ENCODE assay signal across 9 mouse cellular contexts in the genomic region with DNA sequence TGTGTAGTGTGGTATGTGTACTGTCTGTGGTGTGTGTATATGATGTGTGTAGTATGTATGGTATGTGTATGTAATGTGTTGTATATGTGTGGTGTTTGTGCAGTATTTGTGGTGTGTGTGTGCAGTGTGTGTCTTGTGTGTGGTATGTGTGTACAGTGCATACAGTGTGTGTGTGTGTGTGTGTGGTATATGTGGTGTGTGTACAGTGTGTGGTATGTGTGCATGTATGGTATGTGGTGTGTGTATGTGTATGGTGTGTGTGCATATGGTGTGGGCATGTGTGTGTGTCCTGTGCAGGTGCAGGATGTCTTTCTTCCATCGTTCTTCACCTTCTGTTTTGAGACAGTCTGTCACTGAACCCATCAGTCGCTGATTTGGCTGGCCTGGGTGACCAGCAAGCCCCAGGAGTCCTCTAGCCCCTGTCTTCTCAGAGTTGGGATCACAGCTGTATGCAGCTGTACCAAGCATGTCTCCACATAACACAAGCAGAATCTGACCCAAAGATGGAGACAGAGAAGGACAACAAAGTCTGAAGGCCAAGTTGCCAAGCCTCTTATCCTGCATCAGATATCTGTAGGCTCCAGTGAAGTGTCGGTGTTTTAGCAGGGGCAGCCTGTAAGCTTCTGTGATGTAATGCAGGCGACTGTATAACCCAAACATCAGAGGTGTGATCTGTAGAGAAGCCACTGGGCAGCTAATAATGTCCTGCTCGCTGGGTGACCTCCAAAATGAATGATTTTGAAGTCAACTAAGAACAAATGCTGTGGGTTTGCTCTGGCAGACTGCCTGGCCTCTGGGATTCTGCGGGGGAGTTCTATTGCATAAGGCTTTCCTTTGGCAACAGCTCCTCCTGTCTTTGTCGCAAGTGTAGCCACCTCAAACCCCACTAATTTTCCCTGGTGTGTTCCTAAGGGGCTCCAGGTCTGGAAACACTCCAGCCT. TPM values are rescaled to one million over a fixed set of nuclear protein-coding genes. Genes with fewer than 3 reads are reported as not detected.
DNase-seq lines count a peak whose midpoint lies in the region; ATAC-seq and TF ChIP-seq lines count a peak whose summit lies in the region.
"Had no signal": no experiment of that assay in that cellular context is flagged by ENCODE, and none has a peak within 500 bp of the region (broad histone marks: within the 10 kb centered on the region; RNA-seq: fewer than 3 reads in every experiment).

No protein-coding gene starts in this region.

- no peak overlapping the region for H3K9ac ChIP-seq in kidney, embryonic 14.5 days (ENCODE audit: low read depth, low read length)
- H3K9ac ChIP-seq: hindbrain, embryonic 15.5 days had no signal

- DNase-seq in kidney, adult 11 months: peak; percentile 35
- peak; percentile 31 for DNase-seq in brain, embryonic 14.5 days (ENCODE audit: low read depth)
- peak; percentile 74 to 75 for DNase-seq in left cerebral cortex, postnatal 36 days (ENCODE audit: low spot score in 2 of 2)
- DNase-seq in right cerebral cortex, adult 2 months (ENCODE audit: low spot score in 2 of 2): peak; percentile 77 to 79
- DNase-seq in spleen, postnatal 36 days (ENCODE audit: low spot score in 2 of 2): no peak
- DNase-seq in natural killer cell, adult 2 months (ENCODE audit: low spot score in 2 of 2): no peak

- peaks cover 3% of the 10 kb centered on the region; the same call in 1 of the 2 replicates for H3K9me3 ChIP-seq in kidney, embryonic 14.5 days (ENCODE audit: control insufficient read depth, low read length)
- H3K9me3 ChIP-seq: hindbrain, embryonic 15.5 days had no signal

- H3K4me2 ChIP-seq in kidney, embryonic 14.5 days (replicated peaks; ENCODE audit: low read depth, low read length): no peak overlapping the region
- H3K4me2 ChIP-seq: hindbrain, embryonic 15.5 days had no signal

- no peak overlapping the region for H3K27ac ChIP-seq in kidney, embryonic 14.5 days (ENCODE audit: low read depth, low read length)
- H3K27ac ChIP-seq: hindbrain, embryonic 15.5 days had no signal

- peak; percentile 22; the same call in 1 of the 2 replicates for TF ChIP-seq CTCF in brain, embryonic 14.5 days (IDR thresholded peaks at IDR 0.05; ENCODE audit: borderline replicate concordance, extremely low read depth, insufficient read depth, insufficient read length)

- no peaks in the 10 kb centered on the region for H3K4me1 ChIP-seq in kidney, embryonic 14.5 days (ENCODE audit: control insufficient read depth, insufficient read depth, low read length)
- H3K4me1 ChIP-seq: hindbrain, embryonic 15.5 days had no signal

- H3K36me3 ChIP-seq in kidney, embryonic 14.5 days (ENCODE audit: control insufficient read depth, insufficient read depth, low read length): peaks cover 12% of the 10 kb centered on the region

- no peak overlapping the region for H3K4me3 ChIP-seq in kidney, embryonic 14.5 days (ENCODE audit: low read length)
- H3K4me3 ChIP-seq: hindbrain, embryonic 15.5 days had no signal

- no peaks in the 10 kb centered on the region for H3K27me3 ChIP-seq in kidney, embryonic 14.5 days (ENCODE audit: control insufficient read depth, insufficient read depth, low read length)
- H3K27me3 ChIP-seq: hindbrain, embryonic 15.5 days had no signal

- WGBS in kidney, embryonic 14.5 days: 39% methylated on average over 7 of the region's 7 CpGs

- ATAC-seq in kidney, embryonic 14.5 days (ENCODE audit: low FRiP score, low TSS enrichment): no peak
- ATAC-seq in hematopoietic stem cell, adult 5-6 weeks (replicated peaks in 1 of 2; ENCODE audit: insufficient read depth in 1 of 2, low FRiP score in 2 of 2, low TSS enrichment in 1 of 2, low read depth in 1 of 2, poor library complexity in 2 of 2, severe bottlenecking in 2 of 2): peak; percentile 42 to 62

- intact Hi-C loops in left cerebral cortex, postnatal 36 days (cut with DNase I): loop anchor here (10.0 kb wide), 1 partner anchor 263 kb away; no protein-coding TSS in a partner anchor

- no peak for TF ChIP-seq POLR2A in brain, embryonic 14.5 days (IDR thresholded peaks at IDR 0.05; ENCODE audit: borderline replicate concordance, extremely low read depth, insufficient read depth, insufficient read length, poor library complexity, severe bottlenecking)

RNA-seq across cellular contexts. Expression of gene Uqcr10, which starts 6.8 kb away (rescaled TPM):
- polyA plus RNA-seq in kidney, embryonic 14.5 days (2014; fragmentation: Nextera tagmentation; extraction: Ambion mirVana): 800 and 1,083 TPM in 2 replicates
- polyA plus RNA-seq in brain, embryonic 14.5 days (2012; rRNA removed): 554 and 676 TPM in 2 replicates
- 23.9 and 115 TPM in 2 replicates for total RNA-seq in hematopoietic stem cell, adult 5-6 weeks (2017)
- 100 to 1,000 TPM; 360 to 388 TPM for total RNA-seq in left cerebral cortex, postnatal 36 days (2021)

RNA-seq across cellular contexts. Expression of gene Zmat5, which starts 7.2 kb away (rescaled TPM):
- polyA plus RNA-seq in kidney, embryonic 14.5 days (2014; fragmentation: Nextera tagmentation; extraction: Ambion mirVana): 59.8 and 77.4 TPM in 2 replicates
- 40.2 and 57.7 TPM in 2 replicates for polyA plus RNA-seq in brain, embryonic 14.5 days (2012; rRNA removed)
- total RNA-seq in hematopoietic stem cell, adult 5-6 weeks (2017): 4.7 and 7.1 TPM in 2 replicates
- total RNA-seq in left cerebral cortex, postnatal 36 days (2021): 10 to 100 TPM; 31.8 to 32.9 TPM

RNA-seq across cellular contexts. Expression of gene Cabp7, which starts 49.3 kb away (rescaled TPM):
- 0.13 TPM in 1 of 2 replicates, not detected in the other for polyA plus RNA-seq in kidney, embryonic 14.5 days (2014; fragmentation: Nextera tagmentation; extraction: Ambion mirVana)
- polyA plus RNA-seq in brain, embryonic 14.5 days (2012; rRNA removed): 5.0 and 5.2 TPM in 2 replicates
- not detected in 2 replicates for total RNA-seq in hematopoietic stem cell, adult 5-6 weeks (2017)
- 10 to 100 TPM; 16.4 to 22.0 TPM for total RNA-seq in left cerebral cortex, postnatal 36 days (2021)

RNA-seq across cellular contexts. Expression of gene Ascc2, which starts 59.8 kb away (rescaled TPM):
- polyA plus RNA-seq in kidney, embryonic 14.5 days (2014; fragmentation: Nextera tagmentation; extraction: Ambion mirVana): 20.9 and 36.2 TPM in 2 replicates
- 27.5 and 32.3 TPM in 2 replicates for polyA plus RNA-seq in brain, embryonic 14.5 days (2012; rRNA removed)
- 22.8 and 31.4 TPM in 2 replicates for total RNA-seq in hematopoietic stem cell, adult 5-6 weeks (2017)
- 10 to 100 TPM; 15.1 to 21.6 TPM for total RNA-seq in left cerebral cortex, postnatal 36 days (2021)

Comparison
In these comparisons a context has a peak if more than half of its experiments do, and no peak if none do; other contexts are left out.
1. DNase-seq: peak in kidney, adult 11 months (single experiment), brain, embryonic 14.5 days (single experiment), left cerebral cortex, postnatal 36 days (2 of 2) and right cerebral cortex, adult 2 months (2 of 2); none in spleen, postnatal 36 days (0 of 2) and natural killer cell, adult 2 months (0 of 2).
2. RNA of gene Cabp7, which starts 49.3 kb away (total RNA-seq): 16.4 to 22.0 TPM in left cerebral cortex, postnatal 36 days; not detected in hematopoietic stem cell, adult 5-6 weeks; every median in the first group is over 10 times any median in the second.